Mouse (Mus musculus): ENCODE results near the gene Xrn2.

The Xrn2 gene

DNA sequence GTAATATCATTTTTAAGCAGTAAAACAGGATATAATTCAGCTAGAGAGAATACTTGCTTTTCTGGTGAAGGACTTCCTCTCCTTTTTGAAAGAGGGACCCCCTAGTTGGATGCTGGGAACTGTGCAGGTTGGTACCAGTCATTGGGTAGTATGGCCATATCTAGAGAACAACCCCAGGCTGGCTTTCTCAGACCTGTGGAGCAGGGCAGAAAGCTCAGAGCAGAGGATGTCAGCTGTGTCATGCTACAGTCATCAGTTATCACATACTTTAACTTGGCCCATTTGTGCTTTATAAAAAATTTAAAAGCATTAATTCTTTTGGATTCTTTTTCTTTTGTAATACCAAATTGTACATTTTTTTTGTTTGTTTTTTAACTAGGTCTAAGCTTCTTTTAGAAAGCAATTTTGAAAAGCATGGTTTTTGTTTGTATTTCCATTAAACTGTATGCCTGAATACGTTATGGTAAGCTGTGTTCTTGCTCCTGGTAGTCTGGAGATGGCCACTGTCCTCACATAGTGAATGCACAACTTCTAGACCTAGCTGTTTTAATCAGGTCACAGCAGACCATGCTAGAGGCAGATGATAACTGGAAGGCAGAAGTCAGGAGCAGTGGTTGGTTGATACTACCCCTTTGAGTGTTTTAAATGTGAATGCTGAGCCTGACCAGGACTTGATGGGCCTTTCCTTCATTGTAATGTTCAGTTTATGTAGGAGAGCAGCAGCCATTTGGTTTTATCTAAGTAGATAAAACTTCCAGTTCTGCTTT, 54.9 kb downstream of the Xrn2 start:
- in situ Hi-C loops (cut with MboI): no loop called here

DNA sequence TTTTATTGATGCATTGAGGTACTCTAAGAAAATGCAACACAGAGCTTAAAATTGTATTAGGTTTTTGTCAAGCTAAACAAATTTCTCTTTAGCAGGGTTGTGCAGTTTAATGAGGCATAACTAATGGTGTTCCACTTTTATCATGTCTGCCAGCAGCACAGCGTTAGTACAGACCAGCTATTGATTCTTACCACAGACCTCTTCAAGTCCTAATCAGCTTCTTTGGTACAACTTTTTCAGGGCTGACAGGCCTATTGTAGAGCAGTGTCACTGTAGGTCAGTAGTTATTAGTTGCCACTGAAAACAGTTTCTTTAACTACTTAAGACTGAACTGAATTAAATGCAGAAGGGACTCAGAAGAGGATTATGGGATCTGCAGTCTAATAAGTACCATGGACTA, 56.3 kb downstream of the Xrn2 start:
- in situ Hi-C loops (cut with MboI): no loop called here

DNA sequence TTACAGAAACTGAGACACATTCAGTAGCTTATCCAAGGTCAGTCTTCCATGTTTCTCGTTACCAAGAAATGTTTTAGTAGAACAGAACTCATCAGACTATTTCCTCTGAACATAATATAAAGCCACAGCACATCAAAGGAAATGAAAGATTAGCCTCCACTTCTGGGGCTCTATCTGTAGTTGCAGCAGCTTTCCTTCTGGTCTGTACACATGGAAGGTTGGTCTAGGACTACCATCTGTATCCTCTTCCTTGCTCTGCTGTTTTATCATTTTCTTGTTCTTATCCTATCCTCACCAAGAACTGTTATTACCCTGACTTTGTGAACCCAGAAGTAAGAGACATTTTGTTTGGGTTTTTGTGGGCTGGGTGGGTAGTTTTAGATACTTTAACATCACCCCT, 57.5 kb downstream of the Xrn2 start:
- in situ Hi-C loops (cut with MboI): no loop called here

DNA sequence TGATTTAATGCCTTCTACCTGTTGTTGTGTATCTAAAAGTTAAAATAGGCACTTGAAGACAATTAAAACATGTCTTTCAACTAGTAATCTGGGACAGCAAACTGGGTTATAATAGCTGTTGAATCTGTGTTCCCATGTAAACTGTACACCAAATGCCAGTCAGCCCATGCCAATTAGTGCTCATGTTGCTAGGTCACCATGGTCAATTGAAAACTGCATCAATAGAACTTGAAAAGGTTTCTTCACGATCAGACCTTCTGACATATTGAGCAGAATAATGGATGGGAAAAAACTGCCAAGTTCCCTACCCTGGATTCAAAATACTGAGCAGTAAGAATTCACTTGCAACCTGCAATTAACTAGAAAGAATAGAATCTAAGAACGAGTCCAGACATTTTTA, 61.2 kb downstream of the Xrn2 start:
- in situ Hi-C loops (cut with MboI): no loop called here

DNA sequence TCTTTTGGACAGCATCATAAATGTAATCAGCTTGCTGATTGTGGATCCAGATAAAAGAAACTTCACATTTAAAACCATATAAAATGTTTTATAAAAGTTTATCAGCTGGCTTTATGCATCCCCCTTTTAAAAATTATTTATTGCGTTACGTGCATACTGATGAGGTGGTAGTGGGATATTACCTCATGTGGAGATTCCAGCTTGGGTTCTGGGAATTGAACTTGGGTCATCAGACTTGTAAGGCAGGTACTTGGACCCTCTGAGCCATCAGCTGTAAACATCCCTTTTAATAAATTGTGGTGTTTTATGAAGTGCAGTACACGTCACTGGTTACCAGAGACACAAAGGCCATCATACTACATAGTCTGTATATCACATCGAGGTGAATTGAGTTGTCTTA, 61.6 kb downstream of the Xrn2 start:
- in situ Hi-C loops (cut with MboI): no loop called here

DNA sequence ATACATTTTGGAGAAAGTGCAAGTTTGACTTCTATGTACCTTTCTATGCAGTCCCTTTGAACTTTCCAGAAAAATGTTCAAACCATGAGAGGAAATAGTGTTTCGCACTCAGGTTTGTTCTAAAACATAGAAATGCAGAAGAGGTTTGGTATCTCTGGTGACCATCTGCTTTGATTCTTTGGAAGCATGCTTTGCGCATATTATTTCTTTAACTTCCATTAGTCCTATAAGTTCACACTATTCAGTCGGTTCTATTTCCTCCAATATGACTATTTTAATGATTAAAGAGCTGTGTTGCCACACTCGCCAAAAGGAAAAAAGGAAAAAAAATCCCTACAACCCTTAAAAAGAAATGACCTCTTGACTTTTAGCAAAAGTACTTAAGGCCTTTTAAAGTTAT, 69.6 kb downstream of the Xrn2 start:
- in situ Hi-C loops (cut with MboI): no loop called here

DNA sequence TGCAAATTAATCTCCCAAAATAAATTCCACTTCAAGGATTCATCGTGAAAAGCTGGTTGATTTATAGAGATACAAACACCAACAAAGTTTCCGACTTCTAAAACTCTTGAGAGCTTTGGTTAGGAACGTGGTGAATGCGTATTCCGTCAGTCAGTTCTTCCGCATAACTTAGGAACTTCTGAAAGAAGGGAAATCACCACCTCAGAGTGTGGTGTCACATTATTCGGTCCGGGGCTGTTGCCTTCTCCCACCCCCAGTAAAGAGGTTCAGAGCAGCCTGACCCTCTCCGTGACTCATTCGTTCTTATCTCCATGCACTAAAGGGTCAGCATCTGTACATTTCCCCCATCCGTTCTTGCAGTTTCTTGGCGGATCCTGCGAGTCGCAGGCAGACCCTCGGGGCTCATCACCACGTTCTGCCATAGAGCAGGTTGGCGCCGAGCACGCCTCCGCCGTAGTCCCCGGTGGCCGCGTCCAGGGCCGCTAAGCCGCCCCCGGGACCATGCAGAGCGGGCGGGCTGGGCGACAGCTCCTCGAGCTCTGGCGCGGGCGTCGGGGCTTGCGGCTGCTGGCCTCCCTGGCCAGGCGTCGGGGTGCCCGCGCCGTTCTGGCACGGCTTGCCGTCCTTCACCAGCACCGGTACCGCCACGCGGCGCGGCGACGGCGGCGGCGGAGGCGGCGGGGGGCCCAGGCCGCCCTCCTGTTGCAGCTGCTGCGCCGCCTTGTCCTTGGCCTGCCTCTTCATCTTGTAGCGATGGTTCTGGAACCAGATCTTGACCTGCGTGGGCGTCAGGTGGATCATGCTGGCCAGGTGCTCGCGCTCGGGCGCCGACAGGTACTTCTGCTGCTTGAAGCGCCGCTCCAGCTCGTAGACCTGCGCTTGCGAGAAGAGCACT, 70.9 kb downstream of the Xrn2 start:
- in situ Hi-C loops (cut with MboI): no loop called here

DNA sequence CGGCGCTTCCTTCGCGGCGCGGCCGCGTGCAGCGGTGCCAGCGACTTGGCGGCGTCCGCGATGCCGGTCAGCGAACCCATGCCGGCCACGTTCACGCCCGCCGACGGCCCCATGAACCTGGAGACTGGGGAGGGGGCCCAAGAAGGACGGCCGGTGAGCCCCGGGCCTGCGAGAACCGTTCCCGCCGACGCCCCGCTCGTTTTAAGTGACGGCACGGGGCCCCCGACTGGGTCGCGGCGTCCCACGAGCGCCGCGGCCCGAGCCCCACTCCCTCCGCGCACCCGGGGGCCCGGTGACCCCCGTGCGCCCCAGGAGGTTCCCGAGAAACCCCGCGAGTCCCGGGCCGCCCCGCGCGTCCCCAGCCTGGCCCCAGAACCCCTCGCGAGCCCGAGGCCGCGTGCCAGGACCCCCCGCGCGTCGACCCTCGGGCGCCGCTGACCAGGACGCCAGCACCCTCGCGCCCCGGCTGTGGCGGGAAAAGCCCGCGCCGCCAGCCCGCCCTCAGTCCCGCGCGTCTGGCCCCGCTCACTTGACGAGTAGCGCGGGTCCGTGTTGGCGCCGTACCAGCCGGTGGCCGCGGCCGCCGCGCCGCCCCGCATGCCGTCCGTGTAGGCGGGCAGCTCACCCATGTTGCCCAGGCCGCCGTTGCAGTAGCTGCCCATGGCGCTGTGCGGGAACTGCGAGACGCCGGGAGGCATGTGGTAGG, 71.7 kb downstream of the Xrn2 start:
- in situ Hi-C loops (cut with MboI): no loop called here

DNA sequence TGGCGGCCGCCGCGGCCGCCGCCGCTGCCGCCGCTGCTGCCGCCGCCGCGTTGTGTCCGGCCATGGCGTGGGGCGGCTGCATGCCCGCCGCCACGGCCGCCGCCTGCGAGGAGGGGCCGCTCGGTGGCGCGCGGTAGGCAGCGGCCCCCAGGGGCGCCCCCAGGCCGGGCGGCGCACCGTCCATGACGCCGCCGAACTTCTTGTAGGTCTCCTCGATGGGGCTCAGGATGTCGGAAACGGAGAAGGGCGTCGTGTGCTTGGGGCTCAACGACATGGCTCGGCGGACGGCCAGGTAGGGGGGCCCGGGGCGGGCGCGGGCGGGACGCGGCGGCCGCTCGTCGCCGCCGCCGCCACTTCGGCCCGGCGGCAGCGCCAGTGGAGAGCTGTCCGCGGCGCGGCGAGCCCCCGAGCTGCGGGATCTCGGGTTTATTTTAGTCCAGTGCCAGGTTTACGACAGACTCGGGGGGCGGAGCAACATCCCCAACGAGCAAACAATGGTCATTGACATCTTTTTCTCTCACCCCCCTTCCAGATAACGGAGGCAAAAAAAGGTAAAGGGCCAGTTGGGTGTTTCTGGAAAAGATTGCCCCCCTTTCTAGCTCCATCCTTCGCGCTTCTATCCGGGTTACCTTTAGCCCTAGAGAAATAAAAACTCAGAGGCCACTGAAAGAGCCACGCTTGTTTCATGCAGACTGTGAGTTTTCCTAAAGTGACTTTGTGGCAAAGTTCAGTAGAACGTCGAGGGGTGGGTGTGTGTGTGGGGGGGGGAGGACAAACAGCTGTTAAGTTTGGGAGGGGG, 72.5 kb downstream of the Xrn2 start, which contains the start of gene Nkx2-4:
TSS of gene Nkx2-4 (minus strand) at position 374 of the 799 bp plus-strand sequence.
- in situ Hi-C loops (cut with MboI): no loop called here

DNA sequence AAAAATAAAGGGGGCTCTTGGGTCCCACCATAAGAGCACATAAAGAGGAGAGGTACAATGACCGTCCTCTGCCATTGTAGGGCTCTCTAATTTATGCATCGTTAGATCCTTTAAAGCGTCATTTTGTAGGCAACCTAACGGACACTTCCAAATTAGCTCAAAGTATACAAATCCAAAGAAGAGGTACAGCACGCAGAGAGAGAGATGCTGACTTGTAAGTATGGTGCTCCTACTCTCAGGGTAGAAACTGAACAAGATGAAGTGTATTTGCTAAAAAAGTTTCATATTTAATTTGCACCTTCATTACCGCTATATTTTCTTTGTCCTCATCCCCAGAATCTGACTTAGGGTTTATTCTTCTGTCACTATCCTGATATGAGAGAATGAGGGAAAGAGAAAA, 73.1 kb downstream of the Xrn2 start:
- in situ Hi-C loops (cut with MboI): no loop called here

DNA sequence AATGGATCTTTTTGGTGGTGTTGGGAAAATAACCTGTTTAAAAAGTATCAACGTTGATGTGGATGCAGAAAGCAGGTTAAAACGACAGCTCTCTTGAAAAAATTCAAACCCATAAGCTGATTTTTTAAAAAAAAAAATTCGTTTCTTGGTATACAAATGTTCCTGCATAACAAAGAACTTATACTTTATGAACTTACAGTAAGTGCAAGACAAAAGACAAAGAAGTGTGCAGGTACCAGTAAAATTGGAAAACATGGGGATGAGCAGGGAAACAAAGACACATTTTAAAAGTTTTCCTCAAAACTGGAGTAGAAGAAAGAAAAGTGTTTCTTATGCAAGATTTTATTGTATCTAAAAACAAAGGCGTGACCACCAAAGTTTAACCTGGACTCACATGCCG, 73.6 kb downstream of the Xrn2 start:
- in situ Hi-C loops (cut with MboI): no loop called here

DNA sequence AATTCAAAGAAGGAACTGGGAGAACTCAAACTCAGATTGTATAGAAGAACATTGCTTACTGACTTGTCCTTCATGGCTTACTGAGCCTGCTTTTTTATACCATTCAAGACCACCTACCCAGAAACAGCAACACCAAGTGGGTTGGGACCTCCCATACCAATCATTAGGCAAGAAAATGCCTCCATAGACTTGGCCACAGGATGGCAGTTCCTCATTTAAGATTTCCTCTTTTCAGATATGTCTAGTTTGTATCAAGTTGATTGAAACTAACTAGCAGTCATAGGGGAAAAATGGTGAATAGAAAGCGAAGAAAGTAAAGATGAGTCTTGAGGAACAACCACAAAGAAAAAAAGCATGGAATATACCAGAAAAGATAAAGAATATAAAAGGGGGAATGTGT, 106.9 kb downstream of the Xrn2 start:
- in situ Hi-C loops (cut with MboI): no loop called here

DNA sequence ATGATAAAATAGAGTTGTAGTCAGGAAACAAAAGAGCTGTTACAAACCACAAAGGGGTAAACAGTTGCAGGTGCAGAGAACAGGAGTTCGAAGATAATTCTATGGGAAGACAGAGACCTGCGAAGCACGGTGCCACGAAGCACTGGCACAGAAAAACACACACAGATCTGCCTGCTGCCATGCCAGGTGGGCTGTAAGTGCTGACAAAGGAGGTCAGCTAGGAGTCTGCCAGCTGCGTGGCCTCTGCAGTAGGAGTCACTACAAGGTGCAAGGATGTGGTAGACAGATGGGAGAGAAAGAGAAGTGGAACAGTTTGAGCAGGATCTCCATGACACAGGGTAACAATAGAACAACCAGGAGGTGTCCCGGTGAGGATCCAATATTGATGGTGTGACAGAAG, 114.6 kb downstream of the Xrn2 start:
- in situ Hi-C loops (cut with MboI): no loop called here

All from mature B cell (primary cell).